ENCODE assay signal across 20 mouse cellular contexts in the genomic region with DNA sequence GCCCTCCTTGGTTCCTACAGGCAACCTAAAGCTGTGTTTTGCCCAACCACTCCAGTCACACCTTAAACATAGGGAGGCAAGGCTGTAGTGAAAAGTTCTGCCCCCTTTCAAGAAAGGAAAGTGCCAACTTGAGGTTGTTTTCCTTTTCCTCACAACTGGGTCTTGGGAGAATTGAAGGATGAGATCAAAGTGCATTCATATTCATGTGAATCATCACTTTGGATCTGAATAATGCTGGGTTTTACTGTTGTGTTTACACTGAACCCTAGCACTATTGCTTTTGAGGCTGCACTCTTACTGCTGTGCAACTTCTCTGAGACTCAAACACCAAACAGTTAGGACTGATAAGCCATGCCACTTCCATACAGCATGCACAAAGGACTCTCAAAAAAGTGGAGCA. TPM values are rescaled to one million over a fixed set of nuclear protein-coding genes. Genes with fewer than 3 reads are reported as not detected.
"Had no signal": no experiment of that assay in that cellular context is flagged by ENCODE, and none has a peak within 500 bp of the region (broad histone marks: within the 10 kb centered on the region; RNA-seq: fewer than 3 reads in every experiment).

No protein-coding gene starts in this region.

- H3K9ac ChIP-seq: liver, embryonic 14.5 days; lung, embryonic 14.5 days; midbrain, embryonic 13.5 days; midbrain, embryonic 15.5 days; neural tube, embryonic 13.5 days; stomach, embryonic 15.5 days had no signal

- H3K9me3 ChIP-seq: midbrain, embryonic 10.5 days; midbrain, embryonic 13.5 days; midbrain, embryonic 15.5 days; neural tube, embryonic 13.5 days; stomach, embryonic 15.5 days had no signal

- H3K27ac ChIP-seq: liver, embryonic 14.5 days; midbrain, embryonic 10.5 days; midbrain, embryonic 13.5 days; midbrain, embryonic 15.5 days; neural tube, embryonic 13.5 days; stomach, embryonic 15.5 days; stomach, postnatal 0 days had no signal

- DNase-seq: lung, adult 18-20 months; lung, embryonic 14.5 days; lung, postnatal 10 days; lung, postnatal 4 days; right cerebral cortex, postnatal 14 days; thymus, adult 2 months; thymus, postnatal 25 days; thymus, postnatal 4 days had no signal

- H3K4me3 ChIP-seq: midbrain, embryonic 10.5 days; midbrain, embryonic 13.5 days; midbrain, embryonic 15.5 days; myocyte; neural tube, embryonic 13.5 days; stomach, embryonic 15.5 days had no signal

- ATAC-seq: midbrain, embryonic 13.5 days; midbrain, embryonic 15.5 days had no signal

- H3K4me2 ChIP-seq: lung, embryonic 14.5 days; midbrain, embryonic 13.5 days; midbrain, embryonic 15.5 days; neural tube, embryonic 13.5 days; stomach, embryonic 15.5 days had no signal

- H3K36me3 ChIP-seq: midbrain, embryonic 10.5 days; midbrain, embryonic 13.5 days; midbrain, embryonic 15.5 days; neural tube, embryonic 13.5 days; stomach, embryonic 15.5 days had no signal

RNA-seq across cellular contexts. Expression of gene Spag6, which starts 1.8 kb away (rescaled TPM):
- total RNA-seq: megakaryocyte, adult 5-6 weeks; megakaryocyte-erythroid progenitor cell, adult 5-6 weeks; neutrophil, adult 5-6 weeks had no signal
- polyA plus RNA-seq: liver, embryonic 14.5 days; liver, embryonic 16.5 days; neural tube, embryonic 13.5 days had no signal
